Mouse (Mus musculus) hindbrain, embryonic 14.5 days (tissue): ENCODE measurements around the gene Zar1l. TPM values are rescaled to one million over a fixed set of nuclear protein-coding genes. Genes with fewer than 3 reads are reported as not detected.

ENCODE experiments used
- ATAC-seq: fragments of 200-750 bp; cut with Nextera tagmentation; 2 replicates; pipeline ENCODE4 v1.8.0; 2017; ENCODE audit warnings: moderate number of reproducible peaks, mild to moderate bottlenecking, moderate TSS enrichment, moderate library complexity; ENCODE audit not compliant: low FRiP score
- DNase-seq: peaks from one replicate; pipeline ENCODE4 v3.0.0-alpha.2; 2015; ENCODE audit warnings: low spot score
- H3K27ac ChIP-seq: fragments of 300-500 bp; sonication (generic); 2 replicates; pipeline ENCODE4 v1.5.1; 2014; ENCODE audit warnings: mild to moderate bottlenecking, moderate library complexity
- H3K27me3 ChIP-seq: fragments of 300-500 bp; sonication (generic); 2 replicates; pipeline ENCODE4 v1.6.1; 2014; ENCODE audit warnings: mild to moderate bottlenecking, low read length, mixed read lengths; ENCODE audit not compliant: control insufficient read depth, insufficient read depth
- H3K36me3 ChIP-seq: fragments of 300-500 bp; sonication (generic); replicated peaks from 2 replicates; pipeline ENCODE4 v1.6.1; 2014; ENCODE audit not compliant: control insufficient read depth, insufficient read depth
- H3K4me1 ChIP-seq: fragments of 300-500 bp; sonication (generic); replicated peaks from 2 replicates; pipeline ENCODE4 v1.6.1; 2014; ENCODE audit warnings: antibody characterized with exemption, low read length, mixed read lengths; ENCODE audit not compliant: control insufficient read depth, insufficient read depth
- H3K4me2 ChIP-seq: fragments of 300-500 bp; sonication (generic); replicated peaks from 2 replicates; pipeline ENCODE4 v1.6.1; 2014; ENCODE audit warnings: mild to moderate bottlenecking, moderate library complexity
- H3K4me3 ChIP-seq: fragments of 300-500 bp; sonication (generic); replicated peaks from 2 replicates; pipeline ENCODE4 v1.5.1; 2014; ENCODE audit warnings: mild to moderate bottlenecking, low read length
- H3K9ac ChIP-seq: fragments of 300-500 bp; sonication (generic); 2 replicates; pipeline ENCODE4 v1.6.1; 2014
- H3K9me3 ChIP-seq: fragments of 300-500 bp; sonication (generic); 2 replicates; pipeline ENCODE4 v1.6.1; 2016; ENCODE audit warnings: low read length; ENCODE audit not compliant: control insufficient read depth
- WGBS: fragments of 180-500 bp; shearing (Covaris S2); extraction: QIAGEN DNeasy Blood & Tissue Kit; methylation state at CpG from one replicate; pipeline ENCODE4 v1.1.7; 2014; 5-methylcytosine and 5-hydroxymethylcytosine counted together
- polyA plus RNA-seq: library from polyadenylated mRNA; unstranded; fragments of >200 nt; fragmentation: Nextera tagmentation; extraction: Ambion mirVana; gene quantifications from 2 replicates; pipeline ENCODE4 v1.2.1, GENCODE M21; 2014

The Zar1l gene
- polyA plus RNA-seq, 1 experiment from 2014 or later: not detected

DNA sequence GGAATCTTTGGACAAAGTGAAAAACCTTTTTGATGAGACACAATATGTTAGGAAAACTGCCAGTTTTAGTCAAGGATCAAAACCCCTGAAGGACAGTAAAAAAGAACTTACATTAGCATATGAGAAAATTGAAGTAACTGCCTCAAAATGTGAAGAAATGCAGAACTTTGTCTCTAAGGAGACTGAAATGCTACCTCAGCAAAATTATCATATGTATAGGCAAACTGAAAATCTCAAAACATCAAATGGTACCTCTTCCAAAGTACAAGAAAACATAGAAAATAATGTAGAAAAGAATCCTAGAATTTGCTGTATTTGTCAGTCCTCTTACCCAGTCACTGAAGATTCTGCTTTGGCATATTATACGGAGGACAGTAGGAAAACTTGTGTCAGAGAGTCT lies 23.3 kb upstream of the Zar1l start:
- Histone ChIP-seq H3K9ac (no peak overlapping the region), H3K9me3 (no peaks in the 10 kb centered on the region), H3K27me3 (no peaks in the 10 kb centered on the region), H3K4me1 (no peaks in the 10 kb centered on the region), H3K4me2 (no peak overlapping the region), H3K4me3 (no peak overlapping the region), H3K27ac (no peak overlapping the region), H3K36me3 (peaks cover 26% of the 10 kb centered on the region)
- ATAC-seq: no peak
- WGBS: 100% methylated on average over 1 of the region's 1 CpGs
- DNase-seq: no peak

DNA sequence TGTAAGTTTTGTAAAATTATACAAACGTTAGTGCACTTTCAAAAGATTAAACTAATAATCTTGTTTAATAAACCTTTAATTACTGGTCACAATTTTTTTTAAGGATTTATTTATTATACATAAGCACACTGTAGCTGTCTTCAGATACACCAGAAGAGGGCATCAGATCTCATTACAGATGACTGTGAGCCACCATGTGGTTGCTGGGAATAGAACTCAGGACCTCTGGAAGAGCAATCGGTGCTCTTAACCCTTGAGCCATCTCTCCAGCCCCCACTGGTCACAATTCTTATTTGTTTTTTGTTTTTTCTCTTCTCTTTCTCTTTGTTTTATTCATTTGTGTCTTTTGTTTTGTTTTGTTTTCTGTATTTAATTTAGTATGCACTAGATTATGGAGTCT lies 7.3 kb upstream of the Zar1l start:
- peaks cover 4% of the 10 kb centered on the region; the same call in 1 of the 2 replicates for H3K36me3 ChIP-seq
- WGBS: 87% methylated on average over 2 of the region's 2 CpGs
- DNase-seq (no peak), ATAC-seq (no peak)
- H3K4me3 ChIP-seq: no peak overlapping the region
- no peak overlapping the region for H3K27ac ChIP-seq
- no peaks in the 10 kb centered on the region for H3K27me3 ChIP-seq
- no peaks in the 10 kb centered on the region for H3K4me1 ChIP-seq
- H3K4me2 ChIP-seq: no peak overlapping the region
- H3K9ac ChIP-seq: no peak overlapping the region
- no peaks in the 10 kb centered on the region for H3K9me3 ChIP-seq

DNA sequence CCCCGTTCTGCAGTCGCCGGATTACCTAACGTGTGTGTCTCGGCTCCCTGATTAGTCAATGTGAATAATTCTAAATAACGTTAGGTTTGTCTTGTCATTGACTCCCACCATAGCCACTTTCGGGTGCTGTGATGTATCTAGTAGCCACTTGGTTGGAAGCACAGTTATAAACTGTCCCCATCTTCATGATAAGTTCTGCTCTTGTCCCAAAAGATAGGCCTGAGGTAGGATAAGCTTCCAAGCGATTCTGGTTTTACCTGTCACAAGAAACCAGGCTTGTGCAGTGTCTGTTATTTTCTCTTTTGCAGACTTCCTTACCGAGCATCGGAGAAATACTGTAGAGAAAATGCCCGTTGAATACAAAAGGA lies 4.9 kb upstream of the Zar1l start:
- no peak for DNase-seq
- Histone ChIP-seq H3K4me2 (peak overlapping the region; percentile 77), H3K9me3 (no peaks in the 10 kb centered on the region), H3K36me3 (no peaks in the 10 kb centered on the region), H3K9ac (peak overlapping the region; percentile 83), H3K27me3 (no peaks in the 10 kb centered on the region), H3K27ac (peak overlapping the region; percentile 62), H3K4me3 (peak overlapping the region; percentile 87), H3K4me1 (no peaks in the 10 kb centered on the region)
- no peak for ATAC-seq
- 10% methylated on average over 11 of the region's 11 CpGs for WGBS

DNA sequence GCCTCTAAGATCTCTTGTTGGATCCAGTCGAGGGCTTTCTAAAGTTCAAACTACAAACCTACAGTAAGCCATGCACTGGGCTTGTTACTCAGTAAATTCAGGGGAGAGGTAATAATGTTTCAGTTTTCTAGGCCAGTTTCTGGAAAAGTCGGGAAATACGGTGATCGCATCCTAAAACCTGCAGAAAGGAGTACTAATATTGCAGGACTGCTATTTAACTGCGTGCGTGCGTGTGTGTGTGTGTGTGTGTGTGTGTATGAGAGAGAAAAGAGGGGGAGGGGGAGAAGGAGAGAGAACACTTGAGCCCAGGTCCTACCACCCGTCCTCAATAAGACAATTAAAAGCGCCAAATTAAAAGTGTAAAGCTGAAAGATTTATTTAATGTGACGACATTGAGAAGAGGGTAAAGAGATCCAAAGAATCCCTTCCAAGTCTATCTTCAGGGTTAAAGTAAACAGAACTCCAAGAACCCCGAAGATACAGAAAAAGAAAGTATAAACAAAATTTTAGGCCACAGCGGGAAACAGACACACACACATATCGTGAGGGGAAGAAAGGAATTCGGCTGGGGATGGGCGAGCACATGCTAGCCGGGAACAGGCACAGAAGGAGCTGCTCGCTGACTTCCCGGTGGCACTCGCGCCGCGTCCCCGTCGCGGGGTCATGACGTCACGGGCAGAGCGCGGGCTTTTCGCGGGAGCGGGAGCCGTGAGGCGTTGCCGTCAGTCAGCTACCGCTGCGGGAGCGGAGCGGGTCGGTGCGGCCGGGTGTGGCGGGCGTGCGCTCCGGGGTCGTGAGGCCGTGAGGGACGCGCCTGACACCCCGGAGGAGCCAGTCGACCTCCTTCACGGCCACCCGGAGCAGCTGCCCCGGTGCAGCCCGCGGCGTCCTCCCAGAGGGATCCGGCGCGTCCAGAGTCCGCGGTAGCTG lies 4.2 kb upstream of the Zar1l start, which contains the start of gene Brca2:
TSS of gene Brca2 (plus strand) at position 694 of the 930 bp plus-strand sequence.
- Histone ChIP-seq H3K4me1 (no peaks in the 10 kb centered on the region), H3K36me3 (no peaks in the 10 kb centered on the region), H3K27ac (peak within 1 kb of the TSS; percentile 62), H3K4me2 (peak within 1 kb of the TSS; percentile 77), H3K4me3 (peak within 1 kb of the TSS; percentile 87), H3K9ac (peak within 1 kb of the TSS; percentile 83), H3K27me3 (no peaks in the 10 kb centered on the region), H3K9me3 (no peaks in the 10 kb centered on the region)
- peak; percentile 96 for ATAC-seq
- WGBS: 5% methylated on average over 63 of the region's 63 CpGs
- DNase-seq: peak; percentile 97

DNA sequence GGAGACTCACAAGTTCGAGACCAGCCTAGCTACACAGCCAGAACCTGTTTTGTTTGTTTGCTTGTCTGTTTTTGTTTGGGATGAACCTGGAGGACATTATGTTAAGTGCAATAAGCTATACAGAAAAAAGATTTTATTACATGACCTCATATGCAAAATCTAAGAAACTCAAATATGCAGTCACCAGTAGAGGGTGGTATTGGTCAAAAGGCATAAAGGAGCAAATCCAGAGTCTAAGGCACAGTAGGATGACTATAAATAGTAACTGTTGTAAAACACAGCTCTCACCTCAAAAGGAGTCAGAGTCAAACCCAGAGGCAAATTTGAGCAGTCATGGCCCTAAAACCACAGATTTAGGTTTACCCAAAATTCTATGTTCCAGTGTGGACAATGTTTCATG lies 1.6 kb upstream of the Zar1l start:
- Histone ChIP-seq H3K36me3 (no peaks in the 10 kb centered on the region), H3K27me3 (no peaks in the 10 kb centered on the region), H3K27ac (no peak overlapping the region), H3K9ac (no peak overlapping the region), H3K4me2 (no peak overlapping the region), H3K4me1 (no peaks in the 10 kb centered on the region), H3K4me3 (no peak overlapping the region), H3K9me3 (no peaks in the 10 kb centered on the region)
- ATAC-seq (no peak), DNase-seq (no peak)
- 94% methylated on average over 1 of the region's 1 CpGs for WGBS

DNA sequence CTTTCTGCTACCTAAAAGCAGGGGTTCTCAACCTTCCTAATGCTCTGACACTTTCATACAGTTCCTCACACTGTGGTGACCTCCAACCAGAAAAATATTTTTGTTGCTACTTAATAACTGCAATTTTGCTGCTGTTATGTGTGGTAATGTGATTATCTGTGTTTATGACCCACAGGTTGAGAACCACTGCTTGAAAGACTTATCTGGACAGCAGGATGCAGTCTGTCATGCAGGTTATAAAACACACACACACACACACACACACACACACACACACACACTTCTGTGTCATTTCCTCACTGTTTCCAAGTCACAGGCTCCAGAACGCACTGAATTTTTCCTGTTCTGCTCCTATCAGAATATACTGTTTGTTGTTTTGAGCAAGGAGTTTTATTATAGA lies 3.9 kb downstream of the Zar1l start:
- ATAC-seq (no peak), DNase-seq (no peak)
- Histone ChIP-seq H3K27me3 (no peaks in the 10 kb centered on the region), H3K4me3 (no peak overlapping the region), H3K4me2 (no peak overlapping the region), H3K9ac (no peak overlapping the region), H3K4me1 (no peaks in the 10 kb centered on the region), H3K27ac (no peak overlapping the region), H3K9me3 (no peaks in the 10 kb centered on the region), H3K36me3 (no peaks in the 10 kb centered on the region)
- 88% methylated on average over 1 of the region's 1 CpGs for WGBS

DNA sequence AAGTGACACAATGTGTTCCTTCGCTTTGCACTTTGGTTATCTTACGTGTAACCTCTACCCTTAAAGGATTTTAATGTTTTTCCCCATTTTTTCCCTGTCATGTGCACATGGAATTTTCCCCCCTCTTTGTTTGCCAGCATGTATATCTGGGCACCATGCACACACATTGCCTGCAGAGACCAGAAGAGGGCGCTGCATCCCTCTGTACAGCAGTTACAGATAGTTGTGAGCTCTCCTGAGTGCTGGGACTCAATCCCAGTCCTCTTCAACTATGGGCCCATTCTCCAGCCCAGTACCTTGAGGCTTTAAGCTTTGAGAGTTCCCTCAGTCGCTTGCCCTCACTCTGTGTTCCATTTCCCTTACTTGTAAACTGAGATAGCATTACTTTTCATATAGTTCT lies 4.7 kb downstream of the Zar1l start:
- Histone ChIP-seq H3K27ac (no peak overlapping the region), H3K27me3 (no peaks in the 10 kb centered on the region), H3K4me2 (no peak overlapping the region), H3K4me1 (no peaks in the 10 kb centered on the region), H3K9me3 (no peaks in the 10 kb centered on the region), H3K9ac (no peak overlapping the region), H3K4me3 (no peak overlapping the region), H3K36me3 (no peaks in the 10 kb centered on the region)
- ATAC-seq (no peak), DNase-seq (no peak)
- WGBS: 80% methylated on average over 4 of the region's 4 CpGs

DNA sequence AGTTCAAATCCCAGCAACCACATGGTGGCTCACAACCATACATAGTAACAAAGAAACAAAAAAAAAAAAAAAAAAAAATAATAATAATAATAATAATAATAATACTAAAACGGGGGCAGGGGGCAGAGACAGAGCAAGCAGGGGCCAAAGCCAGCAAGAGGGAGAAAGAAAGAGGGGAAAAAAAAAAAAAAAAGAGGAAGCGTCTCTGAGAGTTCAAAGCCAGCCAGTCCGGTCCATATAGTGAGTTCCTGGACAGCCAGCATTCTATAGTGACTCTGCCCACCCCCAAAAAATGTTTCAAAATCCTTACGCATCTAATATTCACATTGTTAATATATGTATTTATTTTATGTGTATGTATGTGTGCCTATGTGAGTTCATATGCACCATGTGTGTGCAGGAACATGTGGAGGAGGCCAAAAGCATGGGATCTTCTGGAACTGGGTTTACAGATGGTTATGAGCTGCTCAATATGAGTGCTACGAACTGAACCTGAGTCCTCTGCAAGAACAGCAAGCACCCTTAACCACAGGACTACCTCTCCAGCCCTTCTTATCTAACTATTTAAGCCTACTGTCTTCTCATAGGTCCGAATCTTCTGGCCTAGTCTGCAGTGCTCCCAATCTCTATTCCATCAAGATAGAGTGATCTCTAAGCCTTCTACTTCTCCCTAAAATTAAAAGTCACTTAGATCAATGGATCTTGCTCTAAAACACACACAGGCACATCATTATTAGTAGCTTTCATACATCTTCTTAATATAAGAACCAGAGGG lies 7.3 kb downstream of the Zar1l start:
- Histone ChIP-seq H3K27ac (no peak overlapping the region), H3K27me3 (no peaks in the 10 kb centered on the region), H3K4me3 (no peak overlapping the region), H3K4me2 (no peak overlapping the region), H3K4me1 (no peaks in the 10 kb centered on the region), H3K36me3 (no peaks in the 10 kb centered on the region), H3K9ac (no peak overlapping the region), H3K9me3 (no peaks in the 10 kb centered on the region)
- ATAC-seq (no peak), DNase-seq (no peak)
- 92% methylated on average over 6 of the region's 6 CpGs for WGBS

DNA sequence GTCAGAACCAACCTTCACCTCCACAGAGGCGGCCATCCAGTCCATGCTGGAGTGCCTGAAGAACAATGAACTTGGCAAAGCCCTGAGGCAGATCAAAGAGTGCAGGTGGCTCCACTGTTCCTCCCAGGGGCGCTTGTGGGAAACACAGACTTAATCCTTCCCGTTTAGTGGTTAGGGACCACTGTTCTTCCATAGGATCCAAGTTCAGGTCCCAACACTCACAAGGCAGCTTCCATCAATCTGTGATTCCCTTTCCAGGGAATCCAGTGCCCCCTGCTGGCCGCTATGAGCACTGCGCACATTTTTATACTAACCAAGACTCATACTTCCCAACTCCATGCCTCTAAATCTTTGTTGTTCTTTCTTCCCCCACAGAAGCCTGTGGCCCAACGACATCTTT lies 22.2 kb downstream of the Zar1l start:
- Histone ChIP-seq H3K4me3 (no peak overlapping the region), H3K4me2 (no peak overlapping the region), H3K36me3 (peaks cover 58% of the 10 kb centered on the region), H3K9me3 (0 out of 2 replicates have a peak, but pooled peaks cover 4% of the 10 kb centered on the region), H3K4me1 (no peaks in the 10 kb centered on the region), H3K27me3 (no peaks in the 10 kb centered on the region), H3K27ac (no peak overlapping the region), H3K9ac (no peak overlapping the region)
- DNase-seq: peak; percentile 27
- WGBS: 49% methylated on average over 6 of the region's 6 CpGs
- no peak for ATAC-seq
